Mouse (Mus musculus): ENCODE data around the gene Phactr1. TPM values are rescaled to one million over a fixed set of nuclear protein-coding genes. Genes with fewer than 3 reads are reported as not detected.
A peak's percentile ranks its signal among the peaks of the same experiment; 100 is the strongest.

Gene Phactr1
- polyA plus RNA-seq, 1 experiment from 2014 or later = 0.72 TPM

DNA sequence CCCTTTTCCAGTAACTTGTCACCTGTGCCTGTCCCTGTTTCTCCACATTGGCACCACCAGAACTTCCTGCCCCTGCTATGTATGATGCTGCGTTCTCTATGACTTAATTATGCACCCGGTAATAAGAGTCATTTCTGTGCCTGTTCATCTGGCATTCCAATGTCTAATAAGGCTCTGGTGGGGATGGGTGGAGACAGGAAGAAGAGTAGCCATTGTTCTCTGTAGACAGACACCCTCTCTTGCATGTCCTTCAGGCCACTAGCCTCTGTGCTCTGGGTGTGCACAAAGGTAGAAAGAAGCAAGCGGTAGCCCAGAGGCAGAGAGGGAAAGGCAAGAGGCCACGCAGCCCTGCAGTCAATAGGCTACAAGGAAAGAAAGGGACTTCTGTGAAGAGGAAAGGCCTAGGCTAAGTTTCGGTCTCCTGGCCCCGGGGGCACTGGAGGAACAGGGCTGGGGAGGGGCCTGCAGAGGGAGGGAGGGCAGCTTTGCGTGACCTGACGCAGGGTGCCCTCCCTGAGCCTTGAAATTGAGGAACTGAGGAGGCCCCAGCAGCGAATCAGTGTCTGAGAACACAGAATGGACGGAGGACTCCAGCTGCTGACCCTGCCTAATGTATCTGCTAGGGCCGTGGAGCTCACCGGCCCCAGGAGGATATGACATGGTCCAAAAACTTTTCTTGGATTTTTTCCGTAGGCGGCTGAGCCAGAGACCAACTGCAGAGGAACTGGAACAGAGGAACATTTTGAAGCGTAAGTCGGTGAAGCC is 442.1 kb downstream of the Phactr1 start:
- Histone ChIP-seq H3K4me2 (ENCODE audit: low read depth, low read length) (no peak overlapping the region), H3K4me1 (ENCODE audit: insufficient read depth) (peaks cover 3% of the 10 kb centered on the region; the same call in 1 of the 2 replicates), H3K4me3 (ENCODE audit: low read depth, low read length) (no peak overlapping the region), H3K9me3 (ENCODE audit: low read length) (no peaks in the 10 kb centered on the region), H3K27me3 (ENCODE audit: insufficient read depth, low read length) (no peaks in the 10 kb centered on the region), H3K9ac (replicated peaks) (no peak overlapping the region), H3K27ac (ENCODE audit: low read depth) (no peak overlapping the region), H3K36me3 (replicated peaks; ENCODE audit: insufficient read depth, low read length) (no peaks in the 10 kb centered on the region)
- peak; percentile 32 for DNase-seq
- ATAC-seq = no peak
- WGBS (ENCODE audit: insufficient replicate concordance) = 53% methylated on average over 16 of the region's 16 CpGs
- TF ChIP-seq CTCF (IDR thresholded peaks at IDR 0.05; ENCODE audit: low read depth) (no peak), EP300 (IDR thresholded peaks at IDR 0.05; ENCODE audit: low read depth) (no peak)

DNA sequence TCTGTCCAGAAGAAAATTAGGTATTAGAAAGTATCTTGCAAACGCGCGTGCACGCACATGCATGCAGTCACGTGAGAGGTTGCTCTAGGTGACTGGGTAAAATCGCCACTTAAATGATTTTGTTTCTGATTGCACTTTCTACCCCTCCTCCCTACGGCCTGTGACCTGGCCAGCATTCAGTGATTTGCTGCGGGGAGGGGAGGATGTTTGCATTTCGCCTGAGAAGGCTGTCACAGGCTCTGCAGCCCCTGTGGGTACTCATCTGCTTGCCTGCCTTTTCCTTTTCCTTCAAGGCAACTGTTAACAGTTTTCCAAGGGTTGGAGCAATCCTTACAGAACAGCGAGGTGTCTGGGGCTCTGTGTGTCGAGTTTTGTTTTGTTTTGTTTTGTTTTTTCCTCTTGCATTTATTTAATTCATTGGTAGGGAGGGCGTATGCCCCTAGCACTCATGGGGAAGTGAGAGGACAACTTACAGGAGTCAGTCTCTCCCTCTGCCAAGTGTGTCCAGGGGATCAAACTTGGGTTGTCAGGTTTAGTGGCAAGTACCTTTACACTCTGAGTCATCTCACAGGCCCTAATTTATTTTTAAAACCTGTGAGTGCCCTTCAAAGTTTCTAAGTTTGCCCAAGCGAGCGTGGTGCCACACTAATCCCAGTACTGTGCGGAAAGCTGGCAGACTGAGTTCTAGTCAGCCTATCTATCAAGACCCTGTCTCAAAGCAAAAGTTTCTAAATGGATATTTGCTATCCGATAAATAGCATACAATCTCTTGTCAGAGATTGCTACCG is 443.7 kb downstream of the Phactr1 start:
- Histone ChIP-seq H3K9me3 (ENCODE audit: low read length) (no peaks in the 10 kb centered on the region), H3K4me2 (ENCODE audit: low read depth, low read length) (0 out of 2 replicates have a peak overlapping the region, but pooled peaks have one; percentile 3), H3K36me3 (replicated peaks; ENCODE audit: insufficient read depth, low read length) (no peaks in the 10 kb centered on the region), H3K4me3 (ENCODE audit: low read depth, low read length) (no peak overlapping the region), H3K27me3 (ENCODE audit: insufficient read depth, low read length) (no peaks in the 10 kb centered on the region), H3K27ac (ENCODE audit: low read depth) (no peak overlapping the region), H3K4me1 (ENCODE audit: insufficient read depth) (peaks cover 3% of the 10 kb centered on the region; the same call in 1 of the 2 replicates), H3K9ac (replicated peaks) (no peak overlapping the region)
- no peak for DNase-seq
- no peak for TF ChIP-seq EP300 (IDR thresholded peaks at IDR 0.05; ENCODE audit: low read depth)
- TF ChIP-seq CTCF (IDR thresholded peaks at IDR 0.05; ENCODE audit: low read depth) = no peak
- ATAC-seq = no peak
- 51% methylated on average over 17 of the region's 17 CpGs for WGBS (ENCODE audit: insufficient replicate concordance)

DNA sequence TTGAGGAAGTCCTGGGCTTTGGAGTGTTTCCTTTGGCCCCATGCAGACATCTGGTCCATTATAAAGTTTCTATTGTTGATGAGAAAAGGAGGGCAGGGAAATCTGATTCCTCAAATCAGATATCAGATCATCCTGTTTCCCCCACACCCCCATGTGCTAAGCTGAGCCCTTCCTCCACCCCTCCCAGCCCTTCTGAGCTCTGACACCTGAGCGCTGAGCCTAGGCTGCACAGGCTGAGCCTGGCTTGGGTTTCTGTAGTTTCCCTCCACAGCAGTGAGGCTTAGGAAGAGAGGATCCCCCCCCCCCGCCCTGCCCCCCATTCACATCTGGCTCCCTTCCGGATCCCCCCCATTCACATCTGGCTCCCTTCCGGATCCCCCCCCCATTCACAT is 444.3 kb downstream of the Phactr1 start:
- 54% methylated on average over 3 of the region's 4 CpGs for WGBS (ENCODE audit: insufficient replicate concordance)
- H3K36me3 ChIP-seq (replicated peaks; ENCODE audit: insufficient read depth, low read length) = no peaks in the 10 kb centered on the region
- no peak for ATAC-seq

DNA sequence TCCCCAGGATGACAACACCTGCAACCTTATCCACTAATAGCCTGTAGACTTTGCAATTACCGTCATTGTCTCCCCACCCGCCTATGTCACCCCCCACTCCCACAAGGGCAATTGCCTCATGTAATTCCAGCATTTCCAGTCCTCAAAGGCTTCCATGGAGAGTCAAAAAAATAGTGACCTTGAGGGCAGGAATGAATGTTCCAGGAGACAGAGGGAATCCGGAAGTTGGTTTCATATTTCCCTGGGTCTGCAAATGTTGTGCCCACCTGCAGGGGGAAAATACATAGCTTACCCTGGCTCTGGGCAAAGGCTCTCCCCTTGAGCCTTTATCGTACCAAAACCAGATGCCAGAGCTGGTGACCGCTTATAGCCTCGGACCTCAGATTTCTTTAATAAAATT is 449.7 kb downstream of the Phactr1 start:
- H3K4me2 ChIP-seq (ENCODE audit: low read depth, low read length) = no peak overlapping the region
- H3K36me3 ChIP-seq (replicated peaks; ENCODE audit: insufficient read depth, low read length) = no peaks in the 10 kb centered on the region
- H3K27me3 ChIP-seq (ENCODE audit: insufficient read depth, low read length) = no peaks in the 10 kb centered on the region
- DNase-seq (no peak), ATAC-seq (no peak)
- no peaks in the 10 kb centered on the region; the same call in 1 of the 2 replicates for H3K4me1 ChIP-seq (ENCODE audit: insufficient read depth)
- no peak overlapping the region for H3K9ac ChIP-seq (replicated peaks)
- H3K4me3 ChIP-seq (ENCODE audit: low read depth, low read length) = no peak overlapping the region
- 74% methylated on average over 6 of the region's 6 CpGs for WGBS (ENCODE audit: insufficient replicate concordance)
- TF ChIP-seq EP300 (IDR thresholded peaks at IDR 0.05; ENCODE audit: low read depth) = no peak
- no peak for TF ChIP-seq CTCF (IDR thresholded peaks at IDR 0.05; ENCODE audit: low read depth)
- H3K9me3 ChIP-seq (ENCODE audit: low read length) = no peaks in the 10 kb centered on the region
- no peak overlapping the region for H3K27ac ChIP-seq (ENCODE audit: low read depth)

More for the DNA sequence above, 444.3 kb downstream of the Phactr1 start:
- DNase-seq = no peak
- H3K27me3 ChIP-seq (ENCODE audit: insufficient read depth, low read length) = no peaks in the 10 kb centered on the region
- peaks cover 3% of the 10 kb centered on the region; the same call in 1 of the 2 replicates for H3K4me1 ChIP-seq (ENCODE audit: insufficient read depth)
- TF ChIP-seq EP300 (IDR thresholded peaks at IDR 0.05; ENCODE audit: low read depth) (no peak), CTCF (IDR thresholded peaks at IDR 0.05; ENCODE audit: low read depth) (no peak)
- H3K9me3 ChIP-seq (ENCODE audit: low read length) = no peaks in the 10 kb centered on the region
- H3K4me3 ChIP-seq (ENCODE audit: low read depth, low read length) = no peak overlapping the region
- no peak overlapping the region for H3K9ac ChIP-seq (replicated peaks)
- H3K27ac ChIP-seq (ENCODE audit: low read depth) = no peak overlapping the region
- H3K4me2 ChIP-seq (ENCODE audit: low read depth, low read length) = no peak overlapping the region

DNA sequence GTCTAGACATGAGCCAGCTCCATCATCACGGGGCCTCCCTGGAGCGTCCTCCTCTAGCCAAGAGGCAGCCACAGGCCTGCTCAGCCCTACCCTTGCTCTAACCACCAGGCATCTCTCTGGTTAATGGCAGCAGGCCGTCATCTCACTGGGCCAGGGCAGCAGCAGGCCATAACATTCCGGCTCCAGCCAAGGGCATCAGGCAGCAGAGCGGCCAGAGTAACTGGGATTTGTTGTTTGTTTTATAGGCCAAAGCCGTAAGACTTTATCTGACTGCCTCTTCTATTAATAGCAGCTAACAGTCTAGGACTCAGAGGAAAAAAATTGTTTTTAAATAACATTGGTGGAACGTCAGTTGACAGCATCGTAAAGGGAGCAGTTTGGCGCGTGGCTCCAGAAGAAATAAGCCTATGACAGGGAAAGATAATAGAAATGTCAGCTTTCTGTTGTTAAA is 451.3 kb downstream of the Phactr1 start:
- Histone ChIP-seq H3K4me3 (ENCODE audit: low read depth, low read length) (no peak overlapping the region), H3K27me3 (ENCODE audit: insufficient read depth, low read length) (no peaks in the 10 kb centered on the region), H3K9ac (replicated peaks) (no peak overlapping the region), H3K4me1 (ENCODE audit: insufficient read depth) (no peaks in the 10 kb centered on the region; the same call in 1 of the 2 replicates), H3K4me2 (ENCODE audit: low read depth, low read length) (no peak overlapping the region), H3K9me3 (ENCODE audit: low read length) (no peaks in the 10 kb centered on the region), H3K27ac (ENCODE audit: low read depth) (peak overlapping the region; percentile 50; the same call in 1 of the 2 replicates), H3K36me3 (replicated peaks; ENCODE audit: insufficient read depth, low read length) (no peaks in the 10 kb centered on the region)
- WGBS (ENCODE audit: insufficient replicate concordance) = 64% methylated on average over 10 of the region's 10 CpGs
- DNase-seq = no peak
- TF ChIP-seq CTCF (IDR thresholded peaks at IDR 0.05; ENCODE audit: low read depth) (no peak), EP300 (IDR thresholded peaks at IDR 0.05; ENCODE audit: low read depth) (no peak)
- ATAC-seq = no peak

DNA sequence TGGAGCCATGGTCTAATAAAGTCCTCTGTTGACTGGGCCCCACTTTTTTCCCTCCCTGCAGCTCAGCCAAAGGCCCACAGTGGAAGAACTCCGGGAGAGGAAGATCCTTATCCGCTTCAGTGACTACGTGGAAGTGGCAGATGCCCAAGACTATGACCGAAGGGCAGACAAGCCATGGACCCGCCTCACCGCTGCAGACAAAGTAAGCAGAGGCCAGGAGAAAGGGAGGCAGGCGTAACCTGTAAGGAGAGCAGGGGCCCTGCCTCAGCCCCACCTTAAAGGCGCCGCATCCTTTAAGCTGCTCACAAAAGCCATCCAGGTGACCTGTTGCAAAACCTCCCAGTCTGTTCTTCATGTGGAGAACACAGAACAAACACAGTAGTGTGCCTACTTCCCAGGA is 452.4 kb downstream of the Phactr1 start:
- H3K9ac ChIP-seq (replicated peaks) = no peak overlapping the region
- no peaks in the 10 kb centered on the region for H3K36me3 ChIP-seq (replicated peaks; ENCODE audit: insufficient read depth, low read length)
- no peaks in the 10 kb centered on the region; the same call in 1 of the 2 replicates for H3K4me1 ChIP-seq (ENCODE audit: insufficient read depth)
- H3K4me3 ChIP-seq (ENCODE audit: low read depth, low read length) = no peak overlapping the region
- WGBS (ENCODE audit: insufficient replicate concordance) = 71% methylated on average over 9 of the region's 9 CpGs
- H3K27ac ChIP-seq (ENCODE audit: low read depth) = no peak overlapping the region
- no peak for DNase-seq
- no peaks in the 10 kb centered on the region for H3K9me3 ChIP-seq (ENCODE audit: low read length)
- no peak for TF ChIP-seq CTCF (IDR thresholded peaks at IDR 0.05; ENCODE audit: low read depth)
- H3K4me2 ChIP-seq (ENCODE audit: low read depth, low read length) = no peak overlapping the region
- H3K27me3 ChIP-seq (ENCODE audit: insufficient read depth, low read length) = no peaks in the 10 kb centered on the region
- no peak for ATAC-seq
